Mouse (Mus musculus) embryonic facial prominence, embryonic 11.5 days (tissue): ENCODE data around the gene Uvrag. TPM values are rescaled to one million over a fixed set of nuclear protein-coding genes. Genes with fewer than 3 reads are reported as not detected.

ENCODE experiments used
- ATAC-seq: fragments of 200-750 bp; cut with Nextera tagmentation; replicated peaks from 2 replicates; pipeline ENCODE4 v1.8.0; 2017; ENCODE audit warnings: low read depth; ENCODE audit not compliant: insufficient number of reproducible peaks, low FRiP score, low TSS enrichment
- DNase-seq: peaks from one replicate; pipeline ENCODE4 v3.0.0-alpha.2; 2015; ENCODE audit warnings: low spot score
- H3K27ac ChIP-seq: fragments of 300-500 bp; sonication (generic); replicated peaks from 2 replicates; pipeline ENCODE4 v1.5.1; 2014; ENCODE audit warnings: mild to moderate bottlenecking, low read depth, low read length, control low read depth
- H3K27me3 ChIP-seq: fragments of 300-500 bp; sonication (generic); 2 replicates; pipeline ENCODE4 v1.6.1; 2014; ENCODE audit warnings: mild to moderate bottlenecking, low read length, moderate library complexity, mixed read lengths; ENCODE audit not compliant: control insufficient read depth, insufficient read depth
- H3K36me3 ChIP-seq: fragments of 300-500 bp; sonication (generic); replicated peaks from 2 replicates; pipeline ENCODE4 v1.6.1; 2014; ENCODE audit warnings: low read depth, mild to moderate bottlenecking, low read length, moderate library complexity, mixed read lengths; ENCODE audit not compliant: control insufficient read depth, insufficient read depth
- H3K4me1 ChIP-seq: fragments of 300-500 bp; sonication (generic); 2 replicates; pipeline ENCODE4 v1.6.1; 2014; ENCODE audit warnings: low read length, mixed read lengths; ENCODE audit not compliant: control insufficient read depth, insufficient read depth
- H3K4me2 ChIP-seq: fragments of 300-500 bp; sonication (generic); 2 replicates; pipeline ENCODE4 v1.6.1; 2014; ENCODE audit warnings: low read depth, mild to moderate bottlenecking, control low read depth, low read length, moderate library complexity
- H3K4me3 ChIP-seq: fragments of 300-500 bp; sonication (generic); 2 replicates; pipeline ENCODE4 v1.5.1; 2014; ENCODE audit warnings: low read depth, low read length, control low read depth
- H3K9ac ChIP-seq: fragments of 300-500 bp; sonication (generic); replicated peaks from 2 replicates; pipeline ENCODE4 v1.6.1; 2014; ENCODE audit warnings: mild to moderate bottlenecking, control low read depth, low read length
- H3K9me3 ChIP-seq: fragments of 300-500 bp; sonication (generic); replicated peaks from 2 replicates; pipeline ENCODE4 v1.6.1; 2016; ENCODE audit warnings: mild to moderate bottlenecking, low read length, inconsistent platforms, mixed read lengths; ENCODE audit not compliant: control insufficient read depth
- WGBS: fragments of 180-500 bp; shearing (Covaris S2); extraction: QIAGEN DNeasy Blood & Tissue Kit; methylation state at CpG from one replicate; pipeline ENCODE4 v1.1.7; 2014; 5-methylcytosine and 5-hydroxymethylcytosine counted together
- polyA plus RNA-seq: library from polyadenylated mRNA; unstranded; fragments of >200 nt; fragmentation: Nextera tagmentation; extraction: Ambion mirVana; gene quantifications from 2 replicates; pipeline ENCODE4 v1.2.1, GENCODE M21; 2014

The Uvrag gene
- 11.1 and 15.5 TPM in 2 replicates for polyA plus RNA-seq

GRCm38 (mm10) chr7:99140984-99141918, at the start of gene Uvrag:
TSS of gene Uvrag (minus strand) at chr7:99141141.
- Histone ChIP-seq H3K9ac (peak within 1 kb of the TSS; percentile 77), H3K27ac (0 out of 2 replicates have a peak within 1 kb of the TSS, but pooled peaks have one; percentile 23), H3K4me3 (peak within 1 kb of the TSS; percentile 72), H3K4me2 (peak within 1 kb of the TSS; percentile 73), H3K36me3 (no peaks in the 10 kb centered on the region), H3K9me3 (no peaks in the 10 kb centered on the region), H3K4me1 (peaks cover 2% of the 10 kb centered on the region; the same call in 1 of the 2 replicates), H3K27me3 (no peaks in the 10 kb centered on the region)
- ATAC-seq, result peak; percentile 99
- peak; percentile 99 for DNase-seq
- under 1% methylated on average over 51 of the region's 51 CpGs for WGBS

- Histone ChIP-seq H3K9ac (no peak overlapping the region), H3K27me3 (no peaks in the 10 kb centered on the region), H3K4me1 (no peaks in the 10 kb centered on the region), H3K4me2 (no peak overlapping the region), H3K36me3 (no peaks in the 10 kb centered on the region), H3K9me3 (no peaks in the 10 kb centered on the region), H3K27ac (no peak overlapping the region), H3K4me3 (no peak overlapping the region)
- WGBS, result 76% methylated on average over 5 of the region's 5 CpGs
- ATAC-seq, result no peak
- DNase-seq, result no peak
Observed at GRCm38 (mm10) chr7:99189885-99190284, 48.9 kb upstream of the Uvrag start.

- H3K4me2 ChIP-seq, result no peak overlapping the region
- no peaks in the 10 kb centered on the region for H3K27me3 ChIP-seq
- H3K9ac ChIP-seq, result no peak overlapping the region
- DNase-seq (no peak), ATAC-seq (no peak)
- H3K4me1 ChIP-seq, result no peaks in the 10 kb centered on the region
- H3K4me3 ChIP-seq, result no peak overlapping the region
- H3K9me3 ChIP-seq, result no peaks in the 10 kb centered on the region
- H3K36me3 ChIP-seq, result no peaks in the 10 kb centered on the region
- no peak overlapping the region for H3K27ac ChIP-seq
- WGBS, result 72% methylated on average over 6 of the region's 6 CpGs
Observed at GRCm38 (mm10) chr7:99188630-99189029, 47.7 kb upstream of the Uvrag start.

GRCm38 (mm10) chr7:99187451-99187850, 46.5 kb upstream of the Uvrag start:
- DNase-seq (no peak), ATAC-seq (no peak)
- Histone ChIP-seq H3K36me3 (no peaks in the 10 kb centered on the region), H3K4me2 (no peak overlapping the region), H3K9ac (no peak overlapping the region), H3K4me1 (no peaks in the 10 kb centered on the region), H3K9me3 (no peaks in the 10 kb centered on the region), H3K27ac (no peak overlapping the region), H3K27me3 (no peaks in the 10 kb centered on the region), H3K4me3 (no peak overlapping the region)
- WGBS, result 87% methylated on average over 5 of the region's 5 CpGs

- 91% methylated on average over 3 of the region's 3 CpGs for WGBS
- DNase-seq (no peak), ATAC-seq (no peak)
- Histone ChIP-seq H3K36me3 (no peaks in the 10 kb centered on the region), H3K9ac (no peak overlapping the region), H3K27me3 (no peaks in the 10 kb centered on the region), H3K9me3 (no peaks in the 10 kb centered on the region), H3K27ac (no peak overlapping the region), H3K4me3 (no peak overlapping the region), H3K4me1 (no peaks in the 10 kb centered on the region), H3K4me2 (no peak overlapping the region)
Observed at GRCm38 (mm10) chr7:99185405-99185804, 44.5 kb upstream of the Uvrag start.

GRCm38 (mm10) chr7:99183751-99184150, 42.8 kb upstream of the Uvrag start:
- no peak overlapping the region for H3K9ac ChIP-seq
- ATAC-seq (no peak), DNase-seq (no peak)
- no peaks in the 10 kb centered on the region for H3K9me3 ChIP-seq
- H3K4me2 ChIP-seq, result no peak overlapping the region
- no peak overlapping the region for H3K27ac ChIP-seq
- WGBS, result 77% methylated on average over 6 of the region's 6 CpGs
- H3K4me3 ChIP-seq, result no peak overlapping the region
- H3K4me1 ChIP-seq, result no peaks in the 10 kb centered on the region
- no peaks in the 10 kb centered on the region for H3K36me3 ChIP-seq
- no peaks in the 10 kb centered on the region for H3K27me3 ChIP-seq

- H3K4me2 ChIP-seq, result peak within 1 kb of the TSS; percentile 86
- under 1% methylated on average over 63 of the region's 63 CpGs for WGBS
- H3K9me3 ChIP-seq, result no peaks in the 10 kb centered on the region
- no peaks in the 10 kb centered on the region for H3K4me1 ChIP-seq
- H3K36me3 ChIP-seq, result no peaks in the 10 kb centered on the region
- H3K4me3 ChIP-seq, result peak within 1 kb of the TSS; percentile 59
- peak; percentile 95 for ATAC-seq
- DNase-seq, result peak; percentile 94
- peak within 1 kb of the TSS; percentile 81 for H3K9ac ChIP-seq
- H3K27ac ChIP-seq, result peak within 1 kb of the TSS; percentile 25
- no peaks in the 10 kb centered on the region for H3K27me3 ChIP-seq
Observed at GRCm38 (mm10) chr7:99182432-99183172, 41.7 kb upstream of the Uvrag start, which contains the start of gene Dgat2. TSS of gene Dgat2 (minus strand) at chr7:99182719.
